Mouse (Mus musculus) c-Kit-negative CD71-positive TER-119-positive erythroid progenitor cells, embryonic 14.5 days (primary cell): ENCODE measurements around the gene Rem1.

Source experiments
- DNase-seq: peaks from one replicate; pipeline ENCODE4 v3.0.0-alpha.2; 2013; ENCODE audit warnings: low read depth, low spot score

The Rem1 gene

DNA sequence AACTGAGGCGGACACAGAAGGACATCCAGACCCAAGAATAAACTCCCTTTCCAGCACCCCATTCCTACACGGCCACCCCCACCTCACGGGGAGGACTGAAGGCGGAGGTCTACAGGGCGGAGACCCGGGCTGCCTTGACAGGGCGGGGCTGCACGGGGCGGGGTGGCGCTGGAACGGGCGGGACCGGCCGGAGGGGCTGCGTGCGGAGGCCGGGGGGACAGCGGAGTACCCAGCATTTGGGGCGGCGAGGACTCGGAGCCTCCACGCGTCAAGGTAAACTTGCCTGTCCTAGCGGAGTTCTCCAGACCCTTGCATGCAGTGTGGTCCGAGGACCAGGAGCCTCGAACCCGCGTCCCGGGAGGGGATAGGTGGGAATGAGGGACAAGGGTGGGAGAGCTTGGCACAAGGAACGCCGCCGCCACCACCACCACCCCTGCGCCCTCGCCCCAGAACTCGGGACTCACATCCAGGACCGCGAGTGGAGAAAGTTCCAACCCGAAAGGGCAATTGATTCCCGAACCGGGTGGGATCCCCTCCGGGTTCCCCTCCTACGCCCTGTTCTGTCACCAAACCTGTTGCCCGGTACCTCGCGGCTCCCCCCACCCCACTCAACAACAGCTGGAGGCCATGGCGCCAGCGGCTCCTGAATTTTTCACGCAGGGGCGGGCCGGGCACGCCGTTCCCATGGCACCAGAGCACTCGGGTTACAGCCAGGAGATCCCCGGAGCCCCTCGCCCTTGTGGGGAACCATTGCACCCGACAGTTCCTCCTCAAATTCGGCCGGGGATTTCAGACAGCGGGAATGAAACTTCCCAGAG lies at the start of gene Rem1:
TSS of gene Rem1 (plus strand) at position 178 of the 818 bp plus-strand sequence.
- no peak for DNase-seq

DNA sequence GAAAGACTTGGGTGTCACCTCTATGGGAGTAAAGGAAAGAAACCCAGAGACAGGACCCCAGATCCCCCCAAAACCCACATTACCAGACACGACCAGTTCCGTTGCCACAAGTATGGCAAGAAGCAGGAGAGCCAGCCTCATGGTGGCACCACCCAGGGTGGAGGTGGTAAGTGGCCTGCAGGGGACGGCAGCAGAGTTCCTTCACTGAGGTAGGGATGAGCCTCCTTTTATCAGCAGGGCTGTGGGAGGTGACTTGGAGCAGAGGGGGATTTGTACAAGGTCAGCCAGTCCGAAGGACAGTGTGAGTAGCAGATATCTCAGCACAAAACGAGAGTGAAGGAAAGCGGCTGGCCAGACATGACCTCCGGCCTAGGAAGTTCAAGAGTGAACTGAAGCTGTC lies 46.6 kb upstream of the Rem1 start, which contains the start of gene Defb19:
TSS of gene Defb19 (minus strand) at position 206 of the 400 bp plus-strand sequence.
- no peak for DNase-seq

DNA sequence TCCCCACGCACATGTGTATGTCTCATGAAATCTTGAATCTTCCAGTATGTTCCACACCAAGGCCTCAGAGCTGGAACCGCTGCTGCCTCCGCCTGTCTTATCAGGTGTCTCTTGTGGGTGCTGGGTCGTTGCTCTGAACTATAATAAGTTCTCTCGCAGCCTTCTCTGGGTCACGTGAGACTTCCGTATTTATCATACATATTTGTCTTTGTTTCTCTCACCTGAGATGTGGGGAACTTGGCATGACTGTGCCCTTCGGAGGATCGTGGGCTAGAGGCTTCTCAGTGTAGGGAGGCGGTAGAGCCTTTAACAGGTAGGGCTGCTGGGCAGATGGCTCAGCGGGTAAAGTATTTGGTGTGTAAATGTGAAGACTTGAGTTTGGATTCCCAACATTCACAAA lies 46.1 kb upstream of the Rem1 start:
- DNase-seq, result no peak

DNA sequence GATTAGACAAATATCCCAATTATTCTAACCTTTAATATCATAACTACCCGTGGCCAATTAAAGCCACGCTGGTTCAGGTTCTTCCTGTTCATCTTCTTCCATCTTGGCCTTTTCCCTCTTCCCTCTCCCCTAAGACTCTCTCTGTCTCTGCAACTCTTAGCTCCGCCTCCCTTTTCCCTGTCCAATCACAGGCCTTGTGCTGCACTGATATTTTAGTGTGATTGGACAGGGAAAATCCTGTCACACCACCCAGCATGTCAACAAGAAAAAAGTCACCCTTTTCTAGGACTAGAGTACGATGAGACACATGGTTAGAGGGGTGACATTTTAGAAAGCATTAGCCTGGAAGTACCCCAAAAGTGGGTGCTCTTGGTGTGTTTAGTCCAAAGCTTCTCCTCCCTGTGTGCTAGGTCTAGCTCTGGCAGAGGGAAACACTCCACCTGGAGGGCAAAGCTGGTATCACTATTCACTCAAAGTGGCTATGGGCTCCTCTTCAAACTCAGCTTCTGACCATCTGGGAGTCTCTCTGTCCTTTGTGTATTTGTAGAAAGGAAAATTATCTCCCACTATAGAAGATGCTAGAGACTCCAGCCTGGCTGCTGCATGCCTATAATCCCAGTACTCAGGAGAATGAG lies 39.7 kb upstream of the Rem1 start:
- no peak for DNase-seq

DNA sequence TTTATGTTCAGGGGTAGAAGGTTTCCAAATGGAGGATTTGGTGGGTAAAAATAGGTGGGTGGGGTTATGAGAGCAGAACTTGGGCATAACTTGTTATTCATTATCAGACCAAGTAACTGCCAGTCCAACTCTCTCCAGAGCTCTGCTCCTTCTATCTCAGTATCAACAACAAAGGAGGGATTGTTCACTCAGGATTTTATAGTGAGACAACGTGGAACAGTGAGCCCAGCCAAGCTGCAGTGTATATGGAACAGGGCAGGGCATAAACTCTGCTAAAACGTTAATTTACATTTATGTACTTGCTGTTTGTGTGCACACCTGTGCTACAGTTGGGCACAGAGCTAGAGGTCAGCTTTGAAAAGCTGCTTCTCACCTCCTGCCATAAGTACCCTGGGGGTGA lies 38.3 kb upstream of the Rem1 start:
- DNase-seq, result no peak

DNA sequence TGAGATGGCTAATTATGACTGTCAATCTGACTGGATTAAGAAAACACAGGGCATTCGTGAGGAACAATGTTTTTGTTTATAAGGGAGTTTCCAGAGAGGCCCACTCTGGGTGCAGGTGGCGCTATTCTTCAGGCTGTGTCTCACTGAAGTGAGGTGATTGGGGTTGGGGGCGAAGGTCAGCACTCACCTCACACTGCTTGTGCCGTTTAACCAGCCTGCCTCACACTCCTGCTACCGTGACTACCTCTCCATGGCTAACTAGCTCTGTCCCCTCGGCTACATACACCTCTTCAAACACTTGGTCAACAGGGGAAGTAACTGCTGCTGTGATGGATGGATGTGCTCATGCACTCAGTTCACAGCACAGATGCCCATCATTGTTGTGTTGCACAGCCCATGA lies 37.7 kb upstream of the Rem1 start:
- no peak for DNase-seq

DNA sequence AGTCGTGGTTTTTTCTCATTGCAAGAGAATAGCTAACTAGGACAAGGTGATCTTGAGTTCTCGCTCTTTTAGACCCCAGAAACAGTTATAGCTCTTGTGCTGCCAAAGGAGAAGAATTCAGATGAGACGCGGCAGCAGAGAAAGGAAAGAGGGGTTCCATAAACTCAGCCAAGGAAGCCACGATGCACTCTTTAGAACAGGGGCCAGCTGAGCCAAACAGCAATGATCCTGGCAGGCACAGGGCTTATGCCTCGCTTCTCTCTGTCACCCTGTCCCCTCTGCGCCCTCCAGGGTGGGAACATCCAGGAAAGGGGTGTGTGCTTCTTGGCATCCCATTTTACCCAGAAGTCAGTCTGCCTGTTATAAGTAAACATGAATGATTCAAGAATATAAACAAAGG lies 27.5 kb upstream of the Rem1 start, which contains the start of gene Defb45:
TSS of gene Defb45 (minus strand) at position 101 of the 400 bp plus-strand sequence.
- DNase-seq, result no peak

DNA sequence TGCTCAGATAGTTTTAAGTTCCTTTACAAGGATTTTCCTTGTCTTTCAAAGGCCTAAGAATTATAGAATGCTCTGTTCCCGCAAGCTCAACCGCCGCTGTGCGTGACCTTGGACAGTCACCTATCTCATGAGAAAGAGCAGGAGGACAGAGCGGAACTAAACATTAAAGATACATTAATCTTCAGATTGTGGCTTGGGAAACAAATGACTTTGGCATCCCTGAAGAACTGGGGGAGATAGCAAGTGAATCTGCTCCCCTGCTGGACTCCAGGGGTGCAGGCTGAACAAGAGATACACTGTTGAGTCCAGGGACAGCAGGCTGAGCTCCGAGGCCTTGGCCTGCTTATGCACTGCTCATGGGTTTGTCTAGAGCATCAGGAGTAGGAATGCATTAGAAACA lies 26.7 kb upstream of the Rem1 start:
- no peak for DNase-seq

DNA sequence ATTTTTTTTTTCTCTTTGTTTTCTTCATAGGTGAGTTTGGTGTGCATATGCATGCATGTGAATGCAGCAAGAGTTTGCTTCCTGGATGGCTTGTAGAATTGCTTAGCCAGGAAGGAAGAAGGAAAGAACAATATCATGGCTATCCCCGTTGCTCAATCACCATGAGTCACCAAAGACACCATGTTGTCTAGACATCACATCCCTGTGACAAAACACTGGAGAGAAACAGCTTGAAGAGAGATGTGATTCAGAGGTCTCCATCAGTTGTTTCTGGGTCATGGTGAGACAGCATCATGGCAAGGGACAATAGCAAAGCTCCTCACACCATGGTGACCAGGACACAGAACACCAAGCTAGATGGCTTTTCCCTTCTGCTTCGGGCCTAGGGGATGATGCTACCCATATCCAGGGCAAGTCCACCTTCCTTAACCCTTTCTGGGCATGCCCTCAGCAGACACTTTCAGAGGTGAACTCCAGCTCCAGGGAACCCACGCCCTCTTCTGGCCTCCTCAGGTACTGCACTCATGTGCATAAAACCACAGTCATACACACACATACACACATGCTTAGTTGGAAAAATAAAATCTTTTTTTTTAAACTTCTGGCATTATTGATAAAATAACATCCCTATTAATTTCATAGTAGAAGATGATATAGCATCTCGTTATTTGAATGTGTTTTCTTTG lies 25.3 kb upstream of the Rem1 start:
- no peak for DNase-seq

DNA sequence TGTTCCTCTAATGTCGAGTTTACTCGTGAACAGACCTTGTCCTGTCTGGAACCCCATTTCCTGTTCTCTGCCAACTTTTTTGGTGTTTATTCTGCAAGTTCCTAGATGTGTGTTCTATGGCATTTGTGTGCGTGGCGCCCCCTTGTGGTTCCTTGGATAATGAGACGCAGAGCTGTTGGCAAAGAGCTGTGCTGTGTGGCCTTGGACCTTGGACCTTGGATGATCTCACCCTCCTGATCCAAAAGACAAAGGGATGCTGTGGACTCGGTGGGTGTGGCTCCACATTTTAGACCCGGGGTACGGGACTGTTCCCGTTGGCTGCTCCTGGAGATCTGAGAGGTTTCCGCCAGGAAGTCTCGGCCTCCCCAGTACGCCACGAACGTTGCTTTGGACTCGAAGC lies 22.7 kb upstream of the Rem1 start, which contains the start of gene Defb36:
TSS of gene Defb36 (plus strand) at position 271 of the 400 bp plus-strand sequence.
- DNase-seq, result no peak

DNA sequence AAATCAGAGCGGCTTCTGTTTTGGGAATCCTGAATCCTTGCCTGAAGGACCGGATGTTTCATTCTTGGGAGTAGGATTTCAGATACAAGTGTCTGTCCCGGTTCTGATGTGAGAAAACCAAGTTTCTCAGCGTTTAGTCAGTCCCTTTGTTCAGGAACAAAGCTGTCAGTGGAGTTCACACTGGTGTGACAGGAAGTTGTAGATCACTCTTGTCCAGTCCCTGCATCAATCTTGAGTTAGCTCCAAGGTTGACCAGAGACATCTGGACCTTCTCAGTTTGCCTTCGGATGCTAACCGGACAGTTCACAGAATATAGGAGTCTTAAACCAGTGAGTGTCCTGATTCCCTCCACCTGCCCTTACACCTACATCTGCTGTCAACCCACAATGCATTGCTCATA lies 19.0 kb upstream of the Rem1 start:
- DNase-seq, result no peak

DNA sequence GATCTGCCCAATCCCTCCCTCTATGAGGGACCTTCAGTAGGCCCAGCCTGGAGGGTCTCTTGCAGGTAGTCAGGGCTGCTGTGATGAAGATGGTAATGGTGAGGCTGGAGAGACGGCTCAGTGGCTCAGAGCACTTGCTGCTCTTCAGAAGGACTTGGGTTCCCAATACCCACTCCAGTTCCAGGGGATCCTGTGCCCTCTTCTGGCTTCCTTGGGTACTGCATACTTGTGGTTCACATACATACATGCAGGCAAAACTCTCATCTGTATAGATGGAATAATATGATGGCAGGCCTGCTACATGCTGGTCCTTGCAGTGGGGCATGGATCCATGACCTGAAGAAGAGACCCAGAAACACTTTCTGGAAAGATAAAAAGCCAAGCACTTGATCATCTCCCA lies 18.0 kb upstream of the Rem1 start:
- DNase-seq, result no peak

DNA sequence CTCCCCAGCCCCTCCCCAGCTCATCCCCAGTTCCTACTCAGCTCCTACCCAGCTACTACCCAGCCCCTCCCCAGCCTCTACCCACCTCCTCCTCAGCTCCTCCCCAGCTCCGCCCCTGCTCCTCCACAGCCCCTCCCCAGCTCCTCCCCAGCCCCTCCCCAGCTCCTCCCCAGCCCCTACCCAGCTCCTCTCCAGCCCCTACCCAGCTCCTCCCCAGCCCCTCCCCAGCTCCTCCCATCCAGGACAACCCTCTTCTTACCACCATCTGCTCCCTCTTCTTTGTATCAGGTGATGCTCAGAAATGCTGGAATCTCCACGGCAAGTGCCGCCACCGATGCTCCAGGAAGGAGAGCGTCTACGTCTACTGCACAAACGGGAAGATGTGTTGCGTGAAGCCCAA lies 14.6 kb upstream of the Rem1 start:
- no peak for DNase-seq

DNA sequence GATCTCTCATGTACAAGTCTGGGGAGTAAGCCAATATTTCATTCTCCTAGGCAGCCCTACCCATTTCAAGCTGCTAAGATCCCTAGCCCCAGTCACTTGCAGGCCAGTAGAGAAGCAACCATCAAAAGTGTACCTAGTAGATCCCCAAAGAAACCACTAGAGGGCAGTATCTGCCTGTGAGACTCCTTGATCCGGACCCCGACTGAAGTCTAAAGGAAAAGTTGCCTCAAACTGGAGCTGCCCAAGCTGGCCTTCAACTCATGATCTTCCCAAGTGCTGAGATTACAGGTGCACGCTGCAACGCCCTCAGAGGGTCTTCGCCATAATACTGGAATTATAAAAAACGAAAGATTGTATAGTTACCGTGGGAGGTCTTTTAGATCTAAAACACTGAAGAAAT lies 11.2 kb upstream of the Rem1 start:
- peak; percentile 39 for DNase-seq

DNA sequence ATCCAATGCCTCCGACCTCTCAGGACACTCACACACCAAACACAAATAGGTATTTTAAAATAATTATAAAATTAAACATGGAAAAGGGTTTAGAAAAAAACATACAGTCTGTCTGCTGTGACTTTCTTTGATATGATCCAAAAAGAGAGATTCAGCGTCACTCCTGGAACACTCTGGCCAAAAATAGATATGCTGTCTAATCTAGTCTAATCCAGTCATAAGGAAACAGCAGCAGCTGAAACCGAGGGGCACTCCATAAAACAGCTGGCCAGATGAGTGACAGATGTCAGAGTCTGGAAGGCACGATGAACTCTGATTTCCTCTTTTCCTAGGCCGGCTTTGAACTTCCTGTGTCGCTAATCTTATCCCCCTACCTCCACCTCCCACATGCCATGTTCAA lies 10.3 kb upstream of the Rem1 start:
- no peak for DNase-seq

DNA sequence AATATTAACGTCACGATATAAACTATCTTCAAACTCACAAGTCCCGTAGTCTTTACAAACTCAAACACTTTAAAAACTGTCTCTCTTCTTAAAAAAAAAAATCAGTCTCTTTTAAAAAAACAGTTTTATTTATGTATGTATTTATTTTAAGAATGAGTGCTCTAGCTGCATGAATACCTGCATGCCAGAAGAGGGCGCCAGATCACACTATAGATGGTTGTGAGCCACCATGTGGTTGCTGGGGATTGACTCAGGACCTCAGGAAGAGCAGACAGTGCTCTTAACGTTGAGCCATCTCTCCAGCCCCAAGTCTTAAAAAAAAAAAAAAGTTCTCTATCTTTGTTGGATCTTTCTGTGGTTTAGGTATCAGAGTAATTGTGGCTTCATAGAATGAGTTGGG lies 9.4 kb upstream of the Rem1 start:
- DNase-seq, result no peak

DNA sequence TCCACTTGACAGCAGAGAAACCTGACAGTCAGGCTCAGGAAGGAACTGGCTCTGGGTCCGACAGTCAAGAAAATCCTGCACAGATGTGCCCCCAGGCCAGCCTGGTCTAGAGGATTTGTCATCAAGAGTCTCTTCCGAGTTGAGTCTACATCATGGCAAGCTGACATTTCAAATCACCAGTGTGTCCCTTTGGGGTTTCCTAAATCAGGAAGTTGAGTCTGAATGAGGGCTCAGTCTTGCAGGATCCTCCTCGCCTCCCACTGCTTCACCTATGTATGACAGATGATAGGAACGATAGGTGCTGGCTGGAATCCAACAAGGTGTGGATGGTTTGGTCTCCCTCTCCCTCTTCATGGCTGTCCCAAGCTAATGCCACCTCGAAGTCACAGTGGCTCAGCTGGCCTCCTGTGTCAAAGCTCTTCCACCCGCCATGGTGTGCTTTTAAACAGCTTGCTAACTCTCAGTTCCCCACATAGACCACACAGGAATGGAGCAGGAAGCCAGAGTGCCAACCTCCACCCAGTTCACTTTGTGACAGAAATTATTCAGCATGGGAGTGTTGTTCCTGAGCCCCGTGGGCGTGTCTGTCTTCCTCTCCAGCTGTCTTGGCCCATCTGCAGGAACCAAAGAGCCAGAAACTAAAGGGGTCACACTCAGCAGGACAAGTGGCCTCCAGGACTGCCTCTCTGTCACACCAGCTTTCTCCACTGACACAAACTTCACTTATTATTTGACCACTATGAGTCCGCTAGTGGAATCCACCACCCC lies 6.2 kb upstream of the Rem1 start:
- DNase-seq, result no peak

DNA sequence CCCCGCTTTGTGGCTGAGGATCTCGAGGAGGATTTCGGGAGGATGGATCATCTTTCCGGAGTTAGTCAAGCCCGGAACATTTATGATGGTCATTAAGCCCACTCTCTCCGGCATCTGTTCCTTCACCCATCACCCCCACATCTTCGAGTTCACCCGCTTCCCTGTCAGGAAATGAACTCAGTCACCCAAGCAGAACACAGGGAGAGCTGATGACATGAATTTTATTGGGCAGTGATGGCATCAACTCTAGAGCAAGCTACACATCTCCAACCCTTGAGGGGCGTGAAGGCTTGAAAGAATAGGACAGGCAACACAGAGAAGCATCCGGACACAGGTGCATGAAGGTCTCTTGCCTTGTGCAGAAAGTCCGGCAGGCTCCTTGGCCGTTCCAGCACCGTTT lies 4.6 kb upstream of the Rem1 start:
- no peak for DNase-seq

DNA sequence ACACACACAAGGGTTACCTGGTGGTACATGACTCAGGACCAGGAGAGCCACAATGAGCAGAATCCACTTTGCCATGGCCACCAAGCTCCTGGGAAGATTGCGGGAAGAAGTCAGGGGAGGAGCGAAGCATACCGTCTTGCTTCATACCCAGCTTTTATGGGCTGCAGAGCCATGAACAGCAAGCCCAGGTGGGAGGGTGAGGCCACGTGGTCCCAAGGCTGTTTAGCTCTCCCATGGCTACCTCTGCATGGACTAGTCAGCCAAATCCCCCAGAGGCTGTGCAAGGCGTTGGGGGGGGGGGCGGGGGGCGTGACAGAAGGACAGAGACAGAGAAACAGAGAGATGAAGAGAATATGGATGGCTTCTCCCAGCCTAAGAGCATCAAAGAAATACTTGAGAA lies 3.8 kb upstream of the Rem1 start, which contains the start of gene Defb25:
TSS of gene Defb25 (minus strand) at position 101 of the 400 bp plus-strand sequence.
- no peak for DNase-seq

DNA sequence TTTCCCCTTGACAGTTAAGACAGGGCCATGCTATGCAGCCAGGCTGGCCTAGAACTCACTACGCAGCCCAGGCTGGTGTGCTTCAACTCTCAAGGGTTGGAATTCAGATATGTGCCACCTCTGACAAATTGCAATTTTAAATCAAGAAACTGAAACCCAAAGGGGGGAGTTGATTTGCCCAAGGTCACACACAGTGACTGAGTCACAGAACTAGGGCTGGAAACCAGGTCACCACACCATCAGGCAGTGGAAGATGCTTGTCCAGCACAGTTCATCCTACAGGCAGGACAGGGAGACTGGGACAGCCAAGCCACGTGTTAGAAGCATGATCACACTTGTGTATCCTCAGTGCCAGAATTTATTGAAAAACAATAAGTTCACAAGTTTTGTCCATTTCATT lies 2.2 kb upstream of the Rem1 start:
- DNase-seq, result no peak

DNA sequence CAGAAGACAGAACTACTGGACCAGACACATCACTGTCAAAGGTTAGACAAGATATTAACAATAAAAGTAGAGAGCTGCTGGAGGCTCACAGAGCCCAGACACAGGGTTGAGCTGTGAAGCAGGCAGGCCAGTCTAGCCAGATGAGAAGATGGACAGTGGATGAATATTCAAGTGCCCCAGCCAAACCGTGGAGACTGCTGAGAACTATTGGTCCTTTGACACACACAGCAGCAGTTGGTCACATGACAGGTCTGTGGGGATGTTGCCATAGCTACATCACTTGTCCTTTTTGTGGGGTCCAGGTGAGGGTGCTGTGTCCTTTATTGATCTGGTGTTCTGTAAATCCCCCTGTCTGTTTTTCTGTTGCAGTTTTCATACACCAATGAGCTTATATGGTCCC lies 1.5 kb upstream of the Rem1 start:
- DNase-seq, result no peak

DNA sequence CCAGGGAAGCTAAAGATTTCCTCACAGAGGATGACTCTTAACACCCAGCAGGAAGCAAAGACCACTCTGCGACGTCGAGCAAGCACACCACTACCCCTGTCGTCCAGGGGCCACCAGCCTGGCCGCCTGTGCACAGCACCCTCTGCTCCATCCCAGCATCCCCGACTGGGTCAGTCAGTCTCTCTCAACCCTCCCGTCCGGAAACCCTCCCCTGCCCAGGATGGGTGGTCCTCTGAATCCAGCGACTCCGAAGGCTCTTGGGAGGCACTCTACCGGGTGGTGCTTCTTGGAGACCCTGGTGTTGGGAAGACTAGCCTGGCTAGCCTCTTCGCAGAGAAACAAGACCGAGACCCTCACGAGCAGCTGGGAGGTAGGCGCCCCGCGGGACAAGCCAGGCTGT lies 1.3 kb downstream of the Rem1 start:
- DNase-seq, result no peak
